Mouse (Mus musculus): ENCODE data around the gene Incenp. TPM values are rescaled to one million over a fixed set of nuclear protein-coding genes. Genes with fewer than 3 reads are reported as not detected.
"Not testable (repeated sequence)": the region's sequence is repeated elsewhere in the genome, so short reads cannot be mapped to it uniquely, and the experiment has no call there.

Gene Incenp
- polyA plus RNA-seq, 1 experiment, result not detected

DNA sequence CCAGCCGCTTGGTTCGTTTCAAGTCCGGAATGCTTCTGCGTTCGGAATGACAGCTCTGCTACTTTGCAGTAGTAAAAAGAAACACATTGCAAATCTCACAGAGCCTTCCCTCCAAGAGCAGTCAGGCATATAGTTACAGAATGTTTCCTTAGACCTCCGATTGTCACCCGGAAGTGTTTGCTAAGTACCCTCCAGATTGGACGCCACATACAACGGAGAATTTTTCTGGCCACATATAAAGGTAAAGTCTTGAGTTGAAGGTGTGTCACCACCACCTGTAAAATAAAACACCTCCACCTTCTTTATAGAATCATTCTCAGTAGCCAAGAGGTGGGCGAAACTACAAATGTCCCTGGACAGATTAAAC is 412 bp upstream of the Incenp start:
- 7% methylated on average over 10 of the region's 10 CpGs for WGBS
- Histone ChIP-seq H3K4me1 (ENCODE audit: control insufficient read depth, insufficient read depth, low read length) (no peaks in the 10 kb centered on the region), H3K27ac (ENCODE audit: insufficient read depth, low read depth, low read length) (peak overlapping the region; percentile 92), H3K4me3 (ENCODE audit: insufficient read depth, low read depth, low read length) (peak overlapping the region; percentile 66)
- TF ChIP-seq POLR2A (IDR thresholded peaks at IDR 0.05; ENCODE audit: insufficient read depth, low read depth, low read length) (no peak), CTCF (IDR thresholded peaks at IDR 0.05; ENCODE audit: insufficient read depth, low read depth, low read length) (no peak)

GRCm38 (mm10) chr19:9898339-9899066 is 848 bp downstream of the Incenp start:
- H3K27ac ChIP-seq (ENCODE audit: insufficient read depth, low read depth, low read length), result no peak overlapping the region

GRCm38 (mm10) chr19:9896067-9896466 is 3.3 kb downstream of the Incenp start:
- WGBS, result 71% methylated on average over 5 of the region's 5 CpGs
- Histone ChIP-seq H3K4me3 (ENCODE audit: insufficient read depth, low read depth, low read length) (no peak overlapping the region), H3K4me1 (ENCODE audit: control insufficient read depth, insufficient read depth, low read length) (no peaks in the 10 kb centered on the region), H3K27ac (ENCODE audit: insufficient read depth, low read depth, low read length) (no peak overlapping the region)
- TF ChIP-seq CTCF (IDR thresholded peaks at IDR 0.05; ENCODE audit: insufficient read depth, low read depth, low read length) (no peak), POLR2A (IDR thresholded peaks at IDR 0.05; ENCODE audit: insufficient read depth, low read depth, low read length) (no peak)

More at GRCm38 (mm10) chr19:9898339-9899066, 848 bp downstream of the Incenp start:
- TF ChIP-seq CTCF (IDR thresholded peaks at IDR 0.05; ENCODE audit: insufficient read depth, low read depth, low read length), result no peak
- TF ChIP-seq POLR2A (IDR thresholded peaks at IDR 0.05; ENCODE audit: insufficient read depth, low read depth, low read length), result no peak
- Histone ChIP-seq H3K4me1 (ENCODE audit: control insufficient read depth, insufficient read depth, low read length) (no peaks in the 10 kb centered on the region), H3K4me3 (ENCODE audit: insufficient read depth, low read depth, low read length) (peak overlapping the region; percentile 61)
- 10% methylated on average over 17 of the region's 17 CpGs for WGBS

DNA sequence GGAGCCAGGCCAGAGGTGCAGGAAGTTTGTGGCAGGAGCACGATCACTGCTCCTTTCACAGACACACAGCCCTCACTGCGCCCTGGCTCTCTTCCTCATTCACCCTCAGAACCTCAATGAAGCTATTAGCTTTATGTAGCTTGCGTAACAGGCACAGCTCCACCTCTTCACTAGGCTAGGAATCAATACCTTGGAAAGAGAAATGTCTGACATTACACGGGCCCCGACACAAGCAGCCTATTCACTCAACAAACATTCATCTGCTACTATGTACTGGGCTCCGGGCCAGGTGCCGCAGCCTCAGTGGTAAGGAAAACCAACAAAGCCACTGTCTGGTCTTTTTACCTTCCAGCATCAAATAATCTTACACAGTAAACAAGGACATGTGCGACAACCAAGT is 12.6 kb downstream of the Incenp start:
- 84% methylated on average over 8 of the region's 8 CpGs for WGBS
- no peak overlapping the region for H3K27ac ChIP-seq (ENCODE audit: insufficient read depth, low read depth, low read length)
- TF ChIP-seq CTCF (IDR thresholded peaks at IDR 0.05; ENCODE audit: insufficient read depth, low read depth, low read length) (no peak), POLR2A (IDR thresholded peaks at IDR 0.05; ENCODE audit: insufficient read depth, low read depth, low read length) (no peak)
- no peaks in the 10 kb centered on the region for H3K4me1 ChIP-seq (ENCODE audit: control insufficient read depth, insufficient read depth, low read length)
- no peak overlapping the region for H3K4me3 ChIP-seq (ENCODE audit: insufficient read depth, low read depth, low read length)

GRCm38 (mm10) chr19:9886348-9886747 is 13.0 kb downstream of the Incenp start:
- Histone ChIP-seq H3K4me1 (ENCODE audit: control insufficient read depth, insufficient read depth, low read length) (no peaks in the 10 kb centered on the region), H3K4me3 (ENCODE audit: insufficient read depth, low read depth, low read length) (no peak overlapping the region), H3K27ac (ENCODE audit: insufficient read depth, low read depth, low read length) (no peak overlapping the region)
- 96% methylated on average over 1 of the region's 1 CpGs for WGBS
- no peak for TF ChIP-seq CTCF (IDR thresholded peaks at IDR 0.05; ENCODE audit: insufficient read depth, low read depth, low read length)
- no peak for TF ChIP-seq POLR2A (IDR thresholded peaks at IDR 0.05; ENCODE audit: insufficient read depth, low read depth, low read length)

GRCm38 (mm10) chr19:9878186-9878835 is 21.0 kb downstream of the Incenp start:
- H3K27ac ChIP-seq (ENCODE audit: insufficient read depth, low read depth, low read length), result peak overlapping the region; percentile 74
- no peak for TF ChIP-seq POLR2A (IDR thresholded peaks at IDR 0.05; ENCODE audit: insufficient read depth, low read depth, low read length)
- no peak for TF ChIP-seq CTCF (IDR thresholded peaks at IDR 0.05; ENCODE audit: insufficient read depth, low read depth, low read length)
- peak overlapping the region; percentile 38 for H3K4me3 ChIP-seq (ENCODE audit: insufficient read depth, low read depth, low read length)
- 56% methylated on average over 20 of the region's 20 CpGs for WGBS
- peaks cover 24% of the 10 kb centered on the region for H3K4me1 ChIP-seq (ENCODE audit: control insufficient read depth, insufficient read depth, low read length)

DNA sequence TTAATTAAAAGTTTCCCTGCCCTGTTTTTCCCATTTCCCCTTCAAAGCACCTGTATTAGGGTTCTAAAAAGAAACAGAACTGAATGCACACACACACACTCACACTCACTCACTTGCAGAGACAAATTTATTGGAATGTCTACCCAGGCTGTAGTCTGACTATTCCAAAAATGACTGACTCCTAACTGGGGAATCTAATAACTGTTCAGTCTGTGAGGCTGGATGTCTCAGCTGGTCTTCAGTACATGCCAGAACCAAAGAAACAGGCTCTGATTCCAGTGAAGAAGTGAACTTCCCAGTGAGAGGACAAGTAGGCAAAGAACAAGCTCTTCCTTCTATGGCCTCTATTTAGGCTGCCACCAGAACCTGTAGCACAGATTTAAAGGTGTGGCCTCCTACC is 33.9 kb downstream of the Incenp start:
- Histone ChIP-seq H3K27ac (ENCODE audit: insufficient read depth, low read depth, low read length) (no peak overlapping the region), H3K4me1 (ENCODE audit: control insufficient read depth, insufficient read depth, low read length) (no peaks in the 10 kb centered on the region)
- TF ChIP-seq CTCF (IDR thresholded peaks at IDR 0.05; ENCODE audit: insufficient read depth, low read depth, low read length) (no peak), POLR2A (IDR thresholded peaks at IDR 0.05; ENCODE audit: insufficient read depth, low read depth, low read length) (no peak)

GRCm38 (mm10) chr19:9864856-9865255 is 34.5 kb downstream of the Incenp start:
- WGBS, result 68% methylated on average over 1 of the region's 1 CpGs

More for the DNA sequence above, 33.9 kb downstream of the Incenp start:
- no peak overlapping the region for H3K4me3 ChIP-seq (ENCODE audit: insufficient read depth, low read depth, low read length)

GRCm38 (mm10) chr19:9860821-9861220 is 38.5 kb downstream of the Incenp start:
- H3K27ac ChIP-seq (ENCODE audit: insufficient read depth, low read depth, low read length); H3K4me1 ChIP-seq (ENCODE audit: control insufficient read depth, insufficient read depth, low read length); H3K4me3 ChIP-seq (ENCODE audit: insufficient read depth, low read depth, low read length): not testable (repeated sequence)
- WGBS, result 89% methylated on average over 3 of the region's 3 CpGs

More at GRCm38 (mm10) chr19:9864856-9865255, 34.5 kb downstream of the Incenp start:
- H3K4me3 ChIP-seq (ENCODE audit: insufficient read depth, low read depth, low read length), result no peak overlapping the region
- H3K4me1 ChIP-seq (ENCODE audit: control insufficient read depth, insufficient read depth, low read length), result no peaks in the 10 kb centered on the region
- no peak overlapping the region for H3K27ac ChIP-seq (ENCODE audit: insufficient read depth, low read depth, low read length)
- TF ChIP-seq POLR2A (IDR thresholded peaks at IDR 0.05; ENCODE audit: insufficient read depth, low read depth, low read length), result no peak
- no peak for TF ChIP-seq CTCF (IDR thresholded peaks at IDR 0.05; ENCODE audit: insufficient read depth, low read depth, low read length)

DNA sequence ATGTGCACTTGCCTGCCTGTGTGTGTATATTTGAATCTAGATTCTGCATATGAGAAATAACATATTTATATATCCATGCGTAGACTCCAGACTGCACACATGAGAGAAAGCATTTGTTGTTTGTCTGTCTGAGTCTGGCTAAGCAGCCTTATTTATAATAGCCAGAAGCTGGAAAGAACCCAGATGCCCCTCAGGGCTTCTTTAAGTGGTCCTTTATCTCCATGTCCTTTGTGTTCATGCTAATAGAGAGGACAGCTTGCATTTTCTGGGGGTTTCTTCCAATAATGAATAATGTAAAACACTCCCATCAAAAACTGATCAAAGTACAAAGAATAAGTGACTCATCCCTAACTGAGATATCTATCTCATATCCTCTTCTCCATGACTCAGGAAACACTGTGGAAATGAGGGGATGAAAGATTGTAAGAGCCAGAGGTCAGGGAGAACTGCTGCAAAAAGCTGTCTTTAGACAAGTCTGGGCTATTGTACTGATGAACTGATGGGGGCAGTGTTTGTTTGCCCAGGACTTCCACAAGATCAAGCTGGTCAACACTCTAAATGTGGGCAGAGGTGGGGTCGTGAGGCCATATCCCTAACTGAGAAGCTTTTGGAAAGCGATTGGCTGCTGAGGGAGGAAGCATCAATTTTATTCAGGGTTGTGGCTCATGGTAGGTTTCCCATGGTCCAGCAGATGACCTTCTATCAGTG is 49.8 kb downstream of the Incenp start:
- H3K4me1 ChIP-seq (ENCODE audit: control insufficient read depth, insufficient read depth, low read length); H3K4me3 ChIP-seq (ENCODE audit: insufficient read depth, low read depth, low read length); H3K27ac ChIP-seq (ENCODE audit: insufficient read depth, low read depth, low read length): not testable (repeated sequence)
- WGBS, result 67% methylated on average over 3 of the region's 3 CpGs

All from olfactory bulb, adult 2 months (tissue).